Mouse (Mus musculus) megakaryocyte, embryonic 14.5 days (primary cell): ENCODE measurements at regions not wholly inside any gene's neighbourhood (a gene's known extent, or its start where the extent isn't known, plus 50 kb on each side); places are given as distances from the start of the nearest gene placed in this dataset.

Source experiments
- FLI1 ChIP-seq: IDR thresholded peaks from 2 replicates; pipeline ENCODE4 v1.6.1; 2012; ENCODE audit warnings: low read length, inconsistent platforms, mixed read lengths
- GATA1 ChIP-seq: IDR thresholded peaks from 3 replicates; pipeline ENCODE4 v1.6.1; 2012; ENCODE audit warnings: mixed read lengths, low read length, inconsistent platforms, borderline replicate concordance

DNA sequence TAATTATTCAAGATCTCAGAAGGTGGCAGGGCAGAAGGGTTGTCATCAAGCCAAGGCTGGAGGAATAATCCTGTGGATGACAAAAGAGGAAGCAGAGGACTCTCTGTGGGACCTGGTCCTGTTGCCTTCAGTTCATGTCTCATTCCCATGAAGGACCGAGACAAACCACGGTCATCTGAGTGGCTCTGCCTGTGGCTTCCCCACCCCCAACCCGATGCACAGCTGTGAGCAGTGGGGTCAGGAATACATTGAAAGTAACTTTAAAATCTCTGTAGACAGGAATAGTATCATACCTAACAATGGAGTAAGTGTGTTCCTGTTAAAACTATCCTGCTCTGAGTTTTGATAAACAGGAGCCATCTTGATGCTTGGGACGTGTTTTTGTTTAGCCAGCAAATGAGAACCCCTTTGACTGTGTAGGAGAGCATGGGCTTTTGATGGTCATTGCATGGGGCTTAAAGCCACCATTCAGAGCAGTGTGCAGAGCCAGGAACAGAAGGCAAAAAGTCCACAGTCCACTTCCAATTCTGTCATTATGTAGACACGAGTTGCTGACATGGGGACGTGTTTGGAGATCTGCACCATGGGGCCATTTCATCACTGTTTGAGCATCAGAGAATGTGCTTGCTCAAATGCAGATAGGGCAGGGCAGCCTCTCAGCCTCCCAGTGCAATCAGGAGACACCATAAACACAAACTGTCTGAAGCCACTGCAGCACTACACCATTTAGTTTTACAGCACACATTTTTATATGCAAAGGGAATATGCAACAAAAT is 88.3 kb downstream of the Gm815 start:
- TF ChIP-seq GATA1 (no peak), FLI1 (no peak)
